Mouse (Mus musculus) spleen, adult 2 months (tissue): ENCODE results near the gene Galnt17. TPM values are rescaled to one million over a fixed set of nuclear protein-coding genes. Genes with fewer than 3 reads are reported as not detected.

Experiments used
- DNase-seq, 2 experiments: peaks; one replicate each; pipeline versions ENCODE4 v3.0.0 to v3.0.0-alpha.2; 2012 to 2021; ENCODE audit warnings: low spot score in 2 of 2, low read depth in 1 of 2
- H3K27ac ChIP-seq: fragments of 200-500 bp; 2 replicates; pipeline ENCODE4 v1.5.1; 2012; ENCODE audit warnings: low read length, inconsistent platforms; ENCODE audit not compliant: insufficient read depth
- H3K27me3 ChIP-seq: fragments of 200-500 bp; 2 replicates; pipeline ENCODE4 v1.6.1; 2012; ENCODE audit warnings: mild to moderate bottlenecking, moderate library complexity, low read length, inconsistent platforms; ENCODE audit not compliant: control insufficient read depth, insufficient read depth
- H3K36me3 ChIP-seq: fragments of 200-500 bp; 2 replicates; pipeline ENCODE4 v1.6.1; 2012; ENCODE audit warnings: mild to moderate bottlenecking, low read length, inconsistent platforms; ENCODE audit not compliant: control insufficient read depth, insufficient read depth
- H3K4me1 ChIP-seq: fragments of 200-500 bp; 2 replicates; pipeline ENCODE4 v1.6.1; 2011; ENCODE audit warnings: inconsistent platforms; ENCODE audit not compliant: control insufficient read depth, insufficient read depth, insufficient read length
- H3K4me3 ChIP-seq: fragments of 200-500 bp; 2 replicates; pipeline ENCODE4 v1.5.1; 2011; ENCODE audit warnings: mild to moderate bottlenecking, inconsistent platforms; ENCODE audit not compliant: insufficient read depth, insufficient read length; ENCODE audit errors: extremely low read depth
- CTCF ChIP-seq: fragments of 200-500 bp; IDR thresholded peaks from 2 replicates; pipeline ENCODE4 v1.5.1; 2011; ENCODE audit warnings: mild to moderate bottlenecking, inconsistent platforms; ENCODE audit not compliant: insufficient read depth, insufficient read length, insufficient replicate concordance; ENCODE audit errors: extremely low read depth
- POLR2A ChIP-seq: fragments of 200-500 bp; IDR thresholded peaks from 2 replicates; pipeline ENCODE4 v1.6.1; 2011; ENCODE audit warnings: low read depth, low read length, inconsistent platforms
- WGBS: fragments of 180-500 bp; shearing (Covaris S2); methylation state at CpG from one replicate; pipeline ENCODE4 v1.1.7; 2018; 5-methylcytosine and 5-hydroxymethylcytosine counted together
- polyA plus RNA-seq: library from polyadenylated mRNA; depleted of rRNA; stranded (reverse); fragments of >200 nt; gene quantifications from 2 replicates; pipeline ENCODE4 v1.2.3, GENCODE M21; 2012

Gene Galnt17
- polyA plus RNA-seq, 1 experiment = 0.04 TPM

DNA sequence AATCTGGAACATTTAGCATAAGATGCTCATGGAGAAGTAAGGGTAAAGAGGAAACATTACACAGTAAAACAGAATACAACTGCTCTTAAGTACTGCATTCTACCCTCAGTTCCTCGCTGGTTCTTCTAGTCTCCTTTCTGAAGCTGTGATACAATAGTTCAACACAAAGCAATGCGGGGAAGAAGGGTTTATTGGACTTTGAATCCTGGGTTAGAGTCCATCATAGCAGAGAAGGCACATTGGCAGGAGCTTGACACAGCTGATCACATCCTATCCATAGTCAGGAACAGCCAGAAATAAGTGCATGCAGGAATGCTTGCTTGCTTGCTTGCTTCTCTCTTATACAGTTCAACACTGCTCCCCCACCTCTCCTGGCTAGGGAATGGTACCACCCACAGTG, 267.9 kb downstream of the Galnt17 start:
- no peak for TF ChIP-seq POLR2A
- no peak for TF ChIP-seq CTCF
- WGBS = 71% methylated on average over 2 of the region's 2 CpGs
- no peak for DNase-seq
- Histone ChIP-seq H3K36me3 (no peaks in the 10 kb centered on the region), H3K27ac (no peak overlapping the region), H3K4me1 (no peaks in the 10 kb centered on the region), H3K4me3 (no peak overlapping the region), H3K27me3 (no peaks in the 10 kb centered on the region)

DNA sequence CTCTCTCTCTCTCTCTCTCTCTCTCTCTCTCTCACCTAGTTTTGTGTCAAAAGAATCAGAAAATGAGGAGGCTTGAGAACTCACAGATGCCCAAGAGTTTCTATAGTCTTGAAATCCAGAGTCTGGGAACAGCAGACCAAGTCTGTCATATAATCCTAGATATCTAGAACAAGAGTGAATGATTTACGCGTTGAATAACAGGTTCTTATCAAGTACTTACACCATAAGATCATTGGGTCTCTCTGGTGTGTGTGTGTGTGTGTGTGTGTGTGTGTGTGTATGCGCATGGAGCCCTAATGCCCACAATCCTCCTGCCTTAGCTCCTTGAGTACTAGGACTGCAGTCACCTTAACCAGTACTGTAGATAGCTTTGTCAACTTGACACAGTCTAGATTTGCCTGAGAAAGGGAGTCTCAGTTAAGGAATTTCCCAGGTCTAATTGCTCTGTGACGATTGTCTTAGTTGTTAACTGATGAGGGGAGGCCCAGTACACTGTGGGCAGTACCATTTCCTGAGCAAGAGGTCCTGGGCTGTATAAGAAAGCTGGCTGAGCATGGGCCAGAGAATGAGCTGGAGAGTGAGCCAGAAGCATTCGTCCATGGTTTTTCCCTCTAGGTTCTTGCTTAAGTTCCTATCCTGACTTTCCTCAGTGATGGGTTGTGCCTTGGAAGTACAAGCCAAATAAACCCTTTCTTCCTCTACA, 268.5 kb downstream of the Galnt17 start:
- Histone ChIP-seq H3K4me1 (no peaks in the 10 kb centered on the region), H3K27ac (no peak overlapping the region), H3K36me3 (no peaks in the 10 kb centered on the region), H3K4me3 (no peak overlapping the region), H3K27me3 (no peaks in the 10 kb centered on the region)
- no peak for DNase-seq
- TF ChIP-seq CTCF (no peak), POLR2A (no peak)
- 73% methylated on average over 5 of the region's 5 CpGs for WGBS

DNA sequence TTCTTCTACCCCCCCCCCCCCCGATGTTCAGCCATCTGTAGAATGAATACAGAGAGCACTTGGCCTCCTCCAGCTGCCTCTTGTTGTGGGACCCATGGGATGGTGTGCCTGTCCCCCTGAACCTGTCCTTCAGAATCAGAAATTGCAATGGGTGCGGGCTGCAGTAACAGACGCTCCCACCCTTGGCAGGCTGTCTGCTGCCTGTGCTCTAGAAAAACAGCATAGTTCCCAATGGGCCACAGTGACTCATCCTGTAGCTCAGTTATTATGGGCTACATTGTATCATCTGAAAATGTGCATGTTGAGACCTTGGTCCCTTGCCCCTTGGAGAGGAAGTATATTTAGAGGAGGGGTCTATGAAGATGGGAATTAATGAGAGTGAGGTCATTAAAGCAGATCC, 283.8 kb downstream of the Galnt17 start:
- Histone ChIP-seq H3K4me1 (no peaks in the 10 kb centered on the region), H3K27ac (no peak overlapping the region), H3K27me3 (no peaks in the 10 kb centered on the region), H3K4me3 (no peak overlapping the region), H3K36me3 (no peaks in the 10 kb centered on the region)
- DNase-seq = no peak
- WGBS = 97% methylated on average over 3 of the region's 3 CpGs
- TF ChIP-seq CTCF (no peak), POLR2A (no peak)

DNA sequence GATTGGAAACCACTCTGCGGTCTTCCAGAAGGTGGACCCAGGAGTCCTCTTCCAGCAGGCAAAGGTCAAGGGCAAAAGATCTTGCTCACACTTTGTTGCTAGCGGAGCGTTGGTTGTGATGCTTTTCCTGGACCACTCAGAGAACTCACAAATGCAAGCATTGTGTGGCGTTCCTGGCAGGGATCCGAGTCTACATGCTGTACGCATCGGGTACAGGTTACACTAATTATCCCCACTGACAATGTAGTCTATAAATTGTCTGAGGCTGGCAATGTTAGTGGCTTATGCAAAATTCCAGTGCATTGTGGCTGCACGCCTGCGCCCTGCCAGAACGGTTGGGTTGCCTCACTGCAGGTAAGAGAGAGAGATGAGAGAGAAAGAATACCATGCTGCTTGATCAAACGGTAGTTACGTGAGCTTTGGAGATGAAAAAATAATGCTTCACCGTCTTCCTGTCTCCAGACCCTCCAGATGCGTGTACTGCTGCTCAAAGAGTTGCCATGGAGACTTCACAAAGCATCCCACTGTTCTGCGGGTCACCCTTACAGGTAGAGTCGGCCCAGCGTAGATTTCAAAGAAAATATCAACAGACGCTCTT, 285.8 kb downstream of the Galnt17 start:
- no peak overlapping the region for H3K4me3 ChIP-seq
- no peak overlapping the region for H3K27ac ChIP-seq
- H3K4me1 ChIP-seq = no peaks in the 10 kb centered on the region
- WGBS = 93% methylated on average over 18 of the region's 18 CpGs
- no peak for TF ChIP-seq POLR2A
- no peak for TF ChIP-seq CTCF
- H3K27me3 ChIP-seq = no peaks in the 10 kb centered on the region
- no peaks in the 10 kb centered on the region for H3K36me3 ChIP-seq
- DNase-seq = no peak

DNA sequence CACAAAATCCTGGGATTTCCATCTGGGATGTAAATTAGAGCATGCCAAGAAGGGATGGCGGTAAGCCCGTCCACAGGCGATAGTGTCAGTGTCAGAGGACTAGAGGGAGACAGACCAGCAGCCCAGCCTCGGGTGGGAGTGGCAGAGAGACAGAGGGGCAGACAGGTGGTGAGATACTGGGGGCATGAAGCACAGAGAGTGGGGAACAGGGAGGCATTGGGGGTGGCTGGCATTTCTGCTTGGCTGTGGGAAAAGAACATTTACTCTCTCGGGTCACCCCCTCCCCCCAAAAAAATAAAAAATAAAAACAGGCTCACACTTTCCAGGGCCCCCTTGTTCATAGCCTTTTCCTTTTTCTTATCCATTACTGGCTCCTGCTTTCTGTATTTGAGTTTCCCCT, 287.4 kb downstream of the Galnt17 start:
- TF ChIP-seq POLR2A (no peak), CTCF (no peak)
- H3K27ac ChIP-seq = no peak overlapping the region
- no peak overlapping the region for H3K4me3 ChIP-seq
- no peak for DNase-seq
- H3K4me1 ChIP-seq = no peaks in the 10 kb centered on the region
- no peaks in the 10 kb centered on the region for H3K27me3 ChIP-seq
- H3K36me3 ChIP-seq = no peaks in the 10 kb centered on the region
- 78% methylated on average over 5 of the region's 5 CpGs for whole genome bisulfite sequencing

DNA sequence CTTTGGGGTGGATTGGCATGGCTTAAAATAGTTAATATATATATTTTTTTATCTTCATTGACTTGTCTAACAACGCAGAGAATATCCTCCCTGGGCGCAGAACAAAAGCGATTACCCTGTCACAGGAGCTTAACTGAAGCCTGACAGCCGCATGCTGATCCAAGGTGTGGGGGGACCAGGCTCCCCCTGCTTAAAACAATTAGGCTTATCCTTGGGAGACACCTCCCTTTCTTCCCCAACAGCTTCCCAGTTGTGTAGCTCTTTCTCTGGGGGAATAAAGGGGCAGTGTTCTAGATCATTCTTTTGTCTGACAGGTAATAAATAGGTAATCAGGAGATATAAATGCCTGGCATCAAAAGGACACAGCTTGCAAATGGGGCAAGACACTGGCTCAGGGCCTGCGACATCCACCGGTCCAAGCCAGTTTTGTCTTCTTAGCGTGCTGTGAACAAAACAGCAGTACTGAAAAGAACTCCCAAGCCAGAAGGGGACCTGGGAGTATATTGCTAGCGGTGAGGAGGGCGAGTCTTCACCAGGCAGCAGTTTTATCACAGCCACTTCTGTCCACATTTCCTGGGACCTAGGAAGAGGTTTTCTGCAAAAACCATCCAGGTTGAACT, 288.8 kb downstream of the Galnt17 start:
- DNase-seq = no peak
- Histone ChIP-seq H3K4me1 (no peaks in the 10 kb centered on the region), H3K4me3 (no peak overlapping the region), H3K36me3 (no peaks in the 10 kb centered on the region), H3K27me3 (no peaks in the 10 kb centered on the region), H3K27ac (no peak overlapping the region)
- WGBS = 72% methylated on average over 9 of the region's 9 CpGs
- TF ChIP-seq POLR2A (no peak), CTCF (no peak)

DNA sequence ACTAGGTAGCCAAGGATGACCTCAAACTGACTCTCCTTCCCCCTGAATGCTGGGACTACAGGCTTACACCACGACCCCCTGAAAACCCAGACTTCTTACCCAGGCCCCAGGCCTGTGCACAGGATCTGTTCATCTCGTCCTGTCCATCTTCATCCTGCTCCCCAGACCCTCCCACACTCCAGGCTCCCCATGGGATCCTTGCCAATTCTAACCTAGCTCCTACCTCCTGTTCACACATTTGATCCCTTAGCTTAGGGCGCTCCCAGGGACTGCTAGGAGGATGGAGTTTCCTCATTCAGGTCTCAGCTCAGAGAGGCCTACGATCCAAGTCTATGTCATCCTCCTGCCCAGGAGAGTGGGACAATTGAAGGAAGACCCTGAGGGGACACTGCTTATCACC, 292.2 kb downstream of the Galnt17 start:
- Histone ChIP-seq H3K27ac (no peak overlapping the region), H3K4me3 (no peak overlapping the region), H3K27me3 (no peaks in the 10 kb centered on the region), H3K36me3 (no peaks in the 10 kb centered on the region), H3K4me1 (no peaks in the 10 kb centered on the region)
- no peak for TF ChIP-seq POLR2A
- no peak for TF ChIP-seq CTCF
- DNase-seq = no peak
- 78% methylated on average over 4 of the region's 4 CpGs for WGBS
